Mouse (Mus musculus) C2C12 (cell line): ENCODE results near the gene Fgd6. TPM values are rescaled to one million over a fixed set of nuclear protein-coding genes. Genes with fewer than 3 reads are reported as not detected.

Experiments used
- H3K27me3 ChIP-seq: one replicate; pipeline ENCODE4 v1.6.1; 2011; ENCODE audit not compliant: control insufficient read depth, insufficient read depth, insufficient read length
- H3K36me3 ChIP-seq: one replicate; pipeline ENCODE4 v1.6.1; 2011; ENCODE audit not compliant: control insufficient read depth, insufficient read depth
- H3K4me3 ChIP-seq: one replicate; pipeline ENCODE4 v1.5.1; 2011; ENCODE audit warnings: mild to moderate bottlenecking, control low read depth; ENCODE audit not compliant: poor library complexity, insufficient read depth, severe bottlenecking
- H3K79me2 ChIP-seq: one replicate; pipeline ENCODE4 v1.6.1; 2011; ENCODE audit not compliant: control insufficient read depth, insufficient read depth
- H3K79me3 ChIP-seq: one replicate; pipeline ENCODE4 v1.6.1; 2011; ENCODE audit warnings: low read depth, control low read depth
- H3ac ChIP-seq: one replicate; pipeline ENCODE3; 2011; ENCODE audit warnings: low read depth; ENCODE audit not compliant: control insufficient read depth, insufficient read length
- CEBPB ChIP-seq: IDR thresholded peaks from one replicate; pipeline ENCODE4 v1.6.1; 2011; ENCODE audit warnings: low read depth, mild to moderate bottlenecking, control low read depth, moderate library complexity
- CTCF ChIP-seq: IDR thresholded peaks from one replicate; pipeline ENCODE4 v1.5.1; 2011; ENCODE audit not compliant: control insufficient read depth, insufficient read depth, insufficient read length
- FOSL1 ChIP-seq: IDR thresholded peaks from one replicate; pipeline ENCODE4 v1.8.0; 2011; ENCODE audit warnings: mild to moderate bottlenecking, low read length; ENCODE audit not compliant: poor library complexity, insufficient read depth, severe bottlenecking
- MAX ChIP-seq: IDR thresholded peaks from one replicate; pipeline ENCODE4 v1.6.1; 2011; ENCODE audit warnings: mild to moderate bottlenecking, control low read depth
- MYOD1 ChIP-seq: IDR thresholded peaks from one replicate; pipeline ENCODE4 v1.6.1; 2011; ENCODE audit warnings: low read depth; ENCODE audit not compliant: control insufficient read depth, insufficient read length
- MYOG ChIP-seq: IDR thresholded peaks from one replicate; pipeline ENCODE4 v1.6.1; 2011; ENCODE audit not compliant: control insufficient read depth, insufficient read length; ENCODE audit errors: extremely low read depth
- USF1 ChIP-seq: IDR thresholded peaks from one replicate; pipeline ENCODE4 v1.6.1; 2011; ENCODE audit warnings: low read depth, mild to moderate bottlenecking, control low read depth, moderate library complexity
- polyA plus RNA-seq: library from polyadenylated mRNA; unstranded; fragments of >200 nt; fragmentation: generic; extraction: Trizol; gene quantifications from one replicate; pipeline ENCODE4 v1.2.1, GENCODE M21; 2012; ENCODE audit warnings: missing spikeins

Gene Fgd6
- polyA plus RNA-seq, 1 experiment, result 1.3 TPM

DNA sequence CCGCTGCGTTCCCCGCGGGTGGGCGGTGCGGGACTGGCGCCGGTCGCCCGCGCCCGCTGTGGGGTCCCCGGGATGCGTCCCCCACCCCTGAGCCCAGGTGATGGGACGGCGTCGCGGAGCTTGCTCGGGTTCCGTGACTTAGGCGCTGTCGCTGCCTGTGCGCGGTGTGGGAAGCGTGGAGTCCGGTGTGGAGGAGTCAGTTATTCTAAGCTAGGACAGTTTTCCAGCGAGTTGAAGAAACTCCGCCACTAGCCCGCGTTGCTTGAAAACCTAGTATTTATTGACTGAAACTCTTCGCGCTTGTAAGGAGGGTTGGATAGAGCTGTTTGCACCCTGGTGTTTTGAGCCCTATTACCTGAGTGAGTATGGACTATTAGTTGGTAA, 566 bp downstream of the Fgd6 start:
- Histone ChIP-seq H3K36me3 (peaks cover under 1% of the 10 kb centered on the region), H3ac (peak overlapping the region; percentile 99), H3K27me3 (no peaks in the 10 kb centered on the region), H3K4me3 (peak overlapping the region; percentile 63), H3K79me2 (peaks cover 42% of the 10 kb centered on the region), H3K79me3 (peaks cover 15% of the 10 kb centered on the region)
- no peak for TF ChIP-seq CEBPB
- no peak for TF ChIP-seq USF1
- no peak for TF ChIP-seq CTCF
- no peak for TF ChIP-seq MAX
- no peak for TF ChIP-seq FOSL1
- no peak for TF ChIP-seq MYOG
- TF ChIP-seq MYOD1, result no peak

DNA sequence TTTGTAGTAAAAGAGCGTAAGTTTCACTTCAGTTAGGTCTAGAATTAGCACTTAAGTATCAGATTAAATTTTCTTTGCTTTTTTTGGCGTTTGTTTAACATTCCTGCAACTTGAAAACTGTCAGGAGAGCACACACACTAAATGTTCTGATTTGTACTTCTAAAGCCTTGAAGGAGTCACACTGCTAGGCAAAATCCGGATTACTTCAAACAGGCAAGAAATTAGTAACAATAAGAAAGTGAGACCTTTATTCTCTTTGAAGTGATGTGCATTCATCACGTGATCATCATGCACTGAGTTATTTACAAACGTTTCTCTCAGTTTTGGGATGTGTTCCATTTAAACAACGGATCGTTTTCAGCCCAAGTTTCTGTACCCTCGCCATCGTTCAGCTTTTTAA, 1.4 kb downstream of the Fgd6 start:
- Histone ChIP-seq H3K79me3 (peaks cover 14% of the 10 kb centered on the region), H3K4me3 (peak overlapping the region; percentile 63), H3K27me3 (no peaks in the 10 kb centered on the region), H3K36me3 (no peaks in the 10 kb centered on the region), H3ac (no peak overlapping the region), H3K79me2 (peaks cover 42% of the 10 kb centered on the region)
- no peak for TF ChIP-seq FOSL1
- TF ChIP-seq CTCF, result no peak
- TF ChIP-seq CEBPB, result no peak
- TF ChIP-seq USF1, result peak; percentile 93
- TF ChIP-seq MAX, result no peak

DNA sequence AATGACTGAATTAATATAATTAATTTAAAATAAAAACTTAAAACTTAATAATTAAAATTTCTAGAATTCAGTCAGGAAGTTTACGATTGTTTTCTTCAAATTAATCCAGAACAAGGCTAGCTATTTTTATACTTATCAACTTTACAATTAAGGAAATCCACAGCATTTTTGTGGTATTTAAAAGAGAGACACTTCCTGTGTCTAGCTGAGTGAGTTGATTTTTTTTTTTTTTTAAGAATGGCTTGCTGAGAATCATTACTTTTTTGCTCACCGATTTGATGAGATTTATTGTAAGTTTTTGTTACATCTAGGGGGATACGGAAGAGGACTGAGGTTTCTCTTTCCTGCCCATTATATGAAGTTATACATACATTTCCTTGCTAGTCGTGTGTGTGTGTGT, 1.8 kb downstream of the Fgd6 start:
- Histone ChIP-seq H3K27me3 (no peaks in the 10 kb centered on the region), H3K36me3 (no peaks in the 10 kb centered on the region), H3K4me3 (no peak overlapping the region), H3ac (no peak overlapping the region), H3K79me2 (peaks cover 42% of the 10 kb centered on the region), H3K79me3 (peaks cover 14% of the 10 kb centered on the region)
- TF ChIP-seq MYOD1 (no peak), USF1 (no peak)

DNA sequence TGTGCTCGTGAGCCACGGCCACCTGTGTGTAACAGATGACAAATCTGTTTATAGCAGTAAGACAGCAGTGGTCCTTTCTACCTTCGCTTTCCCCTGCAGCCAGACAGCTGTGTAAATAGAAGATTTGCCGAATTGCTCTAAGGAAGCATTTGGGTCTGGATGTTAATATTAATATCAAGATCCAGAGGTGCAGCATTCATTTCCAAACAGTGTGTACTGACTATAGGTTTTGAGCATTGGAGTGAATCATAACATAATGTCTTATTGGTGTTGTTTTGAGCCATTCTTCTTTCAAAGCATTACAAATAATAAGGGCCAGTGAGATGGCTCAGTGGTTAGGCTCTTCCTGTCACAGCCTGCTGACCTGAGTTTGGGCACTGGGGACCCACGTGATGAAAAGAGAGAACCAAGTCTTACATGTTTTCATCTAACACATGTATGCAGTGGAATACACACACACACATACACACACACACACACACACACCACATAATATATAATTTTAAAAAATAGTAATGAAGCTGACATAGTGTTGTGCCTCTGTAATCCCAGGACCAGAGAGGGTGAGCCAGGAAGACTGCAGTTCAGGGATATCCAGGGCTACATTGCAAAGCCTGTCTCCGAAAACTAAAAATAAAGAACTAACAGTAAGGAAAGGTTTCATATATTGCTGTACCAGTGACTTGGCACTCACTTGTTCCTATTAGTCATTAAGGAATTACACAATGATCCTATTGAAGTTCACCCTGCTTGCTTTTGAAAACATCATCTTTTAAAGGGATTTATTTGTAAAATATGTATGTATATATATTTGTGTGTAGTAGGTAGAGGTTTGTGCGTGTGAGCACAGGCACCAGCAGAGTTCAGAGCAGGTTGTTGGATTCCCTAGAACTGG, 2.8 kb downstream of the Fgd6 start:
- Histone ChIP-seq H3K79me3 (peaks cover 7% of the 10 kb centered on the region), H3K36me3 (no peaks in the 10 kb centered on the region), H3K79me2 (peaks cover 33% of the 10 kb centered on the region), H3K27me3 (no peaks in the 10 kb centered on the region), H3ac (no peak overlapping the region), H3K4me3 (no peak overlapping the region)
- TF ChIP-seq CEBPB, result peak; percentile 4
- no peak for TF ChIP-seq MYOD1

DNA sequence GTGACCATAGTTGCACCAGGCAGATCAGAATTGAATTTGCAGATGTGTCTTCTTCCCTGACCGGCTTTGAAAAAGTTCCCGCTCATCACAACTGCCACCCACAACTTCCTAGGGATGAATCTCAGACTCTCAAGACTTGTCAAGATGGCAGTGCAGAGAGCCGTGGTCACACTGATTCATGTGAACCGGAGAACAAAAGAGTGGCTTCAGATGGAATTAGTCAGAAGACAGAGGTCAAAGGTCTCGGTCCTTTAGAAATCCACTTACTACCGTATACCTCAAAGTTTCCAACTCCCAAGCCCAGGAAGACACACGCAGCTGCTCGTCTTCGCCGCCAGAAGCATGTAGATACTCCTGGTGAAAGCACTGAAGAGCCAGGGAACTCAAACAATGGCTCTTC, 8.1 kb downstream of the Fgd6 start:
- H3K27me3 ChIP-seq, result no peaks in the 10 kb centered on the region
- TF ChIP-seq USF1, result no peak
- no peak for TF ChIP-seq MAX
- no peak for TF ChIP-seq CTCF
- no peak for TF ChIP-seq MYOG
- TF ChIP-seq FOSL1, result no peak
- TF ChIP-seq CEBPB, result no peak
- no peak for TF ChIP-seq MYOD1

DNA sequence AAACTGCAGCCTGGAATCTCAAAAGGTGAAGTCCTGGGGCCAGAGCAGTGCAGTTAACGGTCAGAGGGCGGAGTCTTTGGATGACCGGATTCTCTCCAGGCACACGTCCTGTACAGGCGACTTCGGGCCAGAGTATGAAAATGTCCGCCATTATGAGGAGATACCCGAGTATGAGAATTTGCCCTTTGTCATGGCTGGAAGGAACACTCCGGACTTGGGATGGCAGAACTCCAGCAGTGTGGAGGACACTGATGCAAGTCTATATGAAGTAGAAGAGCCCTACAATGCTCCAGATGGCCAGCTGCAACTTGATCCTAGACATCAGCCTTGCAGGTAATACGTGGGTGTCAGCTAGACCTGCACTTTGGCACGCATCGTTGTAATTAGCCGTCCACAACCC, 9.5 kb downstream of the Fgd6 start:
- Histone ChIP-seq H3K27me3 (no peaks in the 10 kb centered on the region), H3ac (no peak overlapping the region), H3K79me2 (no peaks in the 10 kb centered on the region), H3K36me3 (peaks cover 10% of the 10 kb centered on the region), H3K4me3 (no peak overlapping the region), H3K79me3 (peaks cover 1% of the 10 kb centered on the region)
- TF ChIP-seq FOSL1 (no peak), USF1 (no peak), MAX (no peak), CEBPB (no peak), CTCF (no peak), MYOD1 (no peak), MYOG (no peak)

More for the DNA sequence above, 8.1 kb downstream of the Fgd6 start:
- Histone ChIP-seq H3K4me3 (no peak overlapping the region), H3K79me3 (peaks cover 1% of the 10 kb centered on the region), H3K79me2 (no peaks in the 10 kb centered on the region), H3ac (no peak overlapping the region), H3K36me3 (peaks cover 10% of the 10 kb centered on the region)
